ENCODE assay signal across 31 mouse cellular contexts in the genomic region with DNA sequence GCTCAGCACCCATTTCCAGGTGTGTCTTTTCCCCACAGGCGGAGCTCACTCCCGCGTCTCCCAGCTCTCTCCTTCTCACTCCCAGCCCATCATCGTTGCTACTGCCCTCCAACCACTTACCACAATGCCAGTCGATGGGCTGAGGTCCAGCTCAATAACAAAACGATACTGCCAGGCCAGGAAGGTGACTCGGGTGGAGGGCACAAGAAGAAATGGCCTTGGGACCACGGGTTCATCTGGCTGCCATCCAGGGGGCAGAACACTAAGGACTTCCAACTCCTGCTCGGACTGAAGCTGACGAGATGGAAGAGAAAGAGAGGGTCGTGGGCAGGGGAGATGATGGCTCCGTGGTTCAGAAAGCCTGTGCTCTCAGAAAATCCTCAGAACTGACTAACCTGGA. TPM values are rescaled to one million over a fixed set of nuclear protein-coding genes. Genes with fewer than 3 reads are reported as not detected.
DNase-seq lines count a peak whose midpoint lies in the region; ATAC-seq lines count a peak whose summit lies in the region.
"Had no signal": no experiment of that assay in that cellular context is flagged by ENCODE, and none has a peak within 500 bp of the region (broad histone marks: within the 10 kb centered on the region; RNA-seq: fewer than 3 reads in every experiment).

No protein-coding gene starts in this region.

- peaks cover 68% of the 10 kb centered on the region for H3K36me3 ChIP-seq in liver, embryonic 13.5 days
- H3K36me3 ChIP-seq in liver, embryonic 11.5 days (ENCODE audit: control insufficient read depth, insufficient read depth, low read length): peaks cover 41% of the 10 kb centered on the region

- H3K4me3 ChIP-seq in liver, embryonic 13.5 days (replicated peaks): no peak overlapping the region
- H3K4me3 ChIP-seq in liver, embryonic 11.5 days (ENCODE audit: low read depth, low read length): no peak overlapping the region
- H3K4me3 ChIP-seq: embryonic facial prominence, embryonic 12.5 days; forebrain, embryonic 10.5 days; forebrain, embryonic 15.5 days; heart, embryonic 12.5 days; hindbrain, embryonic 13.5 days; limb, embryonic 15.5 days; stomach, embryonic 15.5 days had no signal

- H3K4me1 ChIP-seq in liver, embryonic 13.5 days (replicated peaks): peaks cover 29% of the 10 kb centered on the region
- H3K4me1 ChIP-seq in liver, embryonic 11.5 days (replicated peaks; ENCODE audit: control insufficient read depth, insufficient read depth, low read length): peaks cover 3% of the 10 kb centered on the region
- H3K4me1 ChIP-seq: embryonic facial prominence, embryonic 12.5 days; forebrain, embryonic 15.5 days; stomach, embryonic 15.5 days had no signal

- no peaks in the 10 kb centered on the region for H3K9me3 ChIP-seq in liver, embryonic 13.5 days (replicated peaks)
- H3K9me3 ChIP-seq in liver, embryonic 11.5 days (ENCODE audit: control insufficient read depth, low read length): no peaks in the 10 kb centered on the region
- H3K9me3 ChIP-seq: embryonic facial prominence, embryonic 12.5 days; forebrain, embryonic 10.5 days; forebrain, embryonic 15.5 days; heart, embryonic 12.5 days; hindbrain, embryonic 13.5 days; limb, embryonic 15.5 days; stomach, embryonic 15.5 days had no signal

- no peak overlapping the region for H3K9ac ChIP-seq in liver, embryonic 13.5 days
- H3K9ac ChIP-seq in liver, embryonic 11.5 days (ENCODE audit: low read depth, low read length): no peak overlapping the region
- H3K9ac ChIP-seq: embryonic facial prominence, embryonic 12.5 days; forebrain, embryonic 15.5 days; heart, embryonic 12.5 days; hindbrain, embryonic 13.5 days; limb, embryonic 15.5 days; stomach, embryonic 15.5 days had no signal

- 90% methylated on average over 12 of the region's 12 CpGs for WGBS in liver, embryonic 13.5 days (ENCODE audit: insufficient replicate concordance)
- 92% methylated on average over 12 of the region's 12 CpGs for WGBS in liver, embryonic 11.5 days

- peak; percentile 84 for DNase-seq in heart, adult 11 months
- no peak for DNase-seq in heart, adult 8-10 months (ENCODE audit: low spot score)
- no peak for DNase-seq in liver, embryonic 13.5 days
- DNase-seq in liver, embryonic 11.5 days (ENCODE audit: low spot score): no peak
- peak; percentile 37 for DNase-seq in adrenal gland, postnatal 14 days
- DNase-seq in testis, postnatal 10 days (ENCODE audit: low spot score): peak; percentile 73
- no peak for DNase-seq in retina, postnatal 1 day
- DNase-seq: cerebellum, adult 8-10 months; cerebellum, postnatal 25 days; gastrocnemius, postnatal 25 days; heart, adult 18-20 months; heart, postnatal 4 days; left cerebral cortex, postnatal 4 days; lung, adult 2 months; lung, postnatal 14 days; midbrain, embryonic 14.5 days; right cerebral cortex, postnatal 25 days; thymus, adult 2 months; thymus, postnatal 36 days had no signal

- peak overlapping the region; percentile 54; the same call in 1 of the 2 replicates for H3K27ac ChIP-seq in liver, embryonic 13.5 days
- H3K27ac ChIP-seq in liver, embryonic 11.5 days (ENCODE audit: low read depth, low read length): no peak overlapping the region
- H3K27ac ChIP-seq: embryonic facial prominence, embryonic 12.5 days; forebrain, embryonic 10.5 days; forebrain, embryonic 15.5 days; hindbrain, embryonic 13.5 days; limb, embryonic 15.5 days; stomach, embryonic 15.5 days had no signal

- H3K4me2 ChIP-seq in liver, embryonic 13.5 days: no peak overlapping the region
- no peak overlapping the region for H3K4me2 ChIP-seq in liver, embryonic 11.5 days
- H3K4me2 ChIP-seq: embryonic facial prominence, embryonic 12.5 days; forebrain, embryonic 15.5 days; heart, embryonic 12.5 days; hindbrain, embryonic 13.5 days; limb, embryonic 15.5 days; stomach, embryonic 15.5 days had no signal

- no peak for ATAC-seq in liver, embryonic 13.5 days (ENCODE audit: low read depth)
- ATAC-seq in liver, embryonic 11.5 days (replicated peaks; ENCODE audit: low FRiP score): no peak
- ATAC-seq: CD4-positive, CD25-positive, alpha-beta regulatory T cell, adult 4 months; forebrain, embryonic 15.5 days; intestine, postnatal 0 days had no signal

- H3K27me3 ChIP-seq in liver, embryonic 13.5 days: no peaks in the 10 kb centered on the region
- no peaks in the 10 kb centered on the region for H3K27me3 ChIP-seq in liver, embryonic 11.5 days (replicated peaks; ENCODE audit: control insufficient read depth, insufficient read depth, low read length)
- H3K27me3 ChIP-seq: embryonic facial prominence, embryonic 12.5 days; forebrain, embryonic 15.5 days; heart, embryonic 12.5 days; hindbrain, embryonic 13.5 days; limb, embryonic 15.5 days; stomach, embryonic 15.5 days had no signal

RNA-seq across cellular contexts. Expression of a gene that starts 6.4 kb away (rescaled TPM):
- 10 to 100 TPM; 10.3 to 13.0 (median 11.7) TPM for total RNA-seq in heart, adult 8-10 months (2022)
- 2.0 TPM in 2 replicates for polyA plus RNA-seq in liver, embryonic 13.5 days (2015; fragmentation: Nextera tagmentation; extraction: Ambion mirVana)
- polyA plus RNA-seq in liver, embryonic 11.5 days (2014; fragmentation: Nextera tagmentation; extraction: Ambion mirVana): 7.5 and 10.4 TPM in 2 replicates
- total RNA-seq in adrenal gland, postnatal 14 days (2021): 18.3 and 22.5 TPM in 2 replicates

RNA-seq across cellular contexts. Expression of a gene that starts 6.4 kb away (rescaled TPM):
- 10 to 100 TPM; 28.8 to 42.8 (median 36.2) TPM for total RNA-seq in heart, adult 8-10 months (2022)
- polyA plus RNA-seq in liver, embryonic 13.5 days (2015; fragmentation: Nextera tagmentation; extraction: Ambion mirVana): 97.4 and 107 TPM in 2 replicates
- 141 and 149 TPM in 2 replicates for polyA plus RNA-seq in liver, embryonic 11.5 days (2014; fragmentation: Nextera tagmentation; extraction: Ambion mirVana)
- total RNA-seq in adrenal gland, postnatal 14 days (2021): 65.7 and 67.9 TPM in 2 replicates

RNA-seq across cellular contexts. Expression of a gene that starts 25.2 kb away (rescaled TPM):
- 10 to 100 TPM; 14.8 to 17.7 (median 16.2) TPM for total RNA-seq in heart, adult 8-10 months (2022)
- 106 and 107 TPM in 2 replicates for polyA plus RNA-seq in liver, embryonic 13.5 days (2015; fragmentation: Nextera tagmentation; extraction: Ambion mirVana)
- 153 and 161 TPM in 2 replicates for polyA plus RNA-seq in liver, embryonic 11.5 days (2014; fragmentation: Nextera tagmentation; extraction: Ambion mirVana)
- 66.4 and 75.4 TPM in 2 replicates for total RNA-seq in adrenal gland, postnatal 14 days (2021)

RNA-seq across cellular contexts. Expression of a gene that starts 34.5 kb away (rescaled TPM):
- total RNA-seq in heart, adult 8-10 months (2022): 1 to 10 TPM in 3 of 4 experiments, under 1 TPM in 1; 0.47 to 1.4 (median 1.0) TPM
- 210 and 211 TPM in 2 replicates for polyA plus RNA-seq in liver, embryonic 13.5 days (2015; fragmentation: Nextera tagmentation; extraction: Ambion mirVana)
- 315 and 340 TPM in 2 replicates for polyA plus RNA-seq in liver, embryonic 11.5 days (2014; fragmentation: Nextera tagmentation; extraction: Ambion mirVana)
- total RNA-seq in adrenal gland, postnatal 14 days (2021): 24.5 and 25.0 TPM in 2 replicates

RNA-seq across cellular contexts. Expression of a gene that starts 54.6 kb away (rescaled TPM):
- total RNA-seq in heart, adult 8-10 months (2022): under 1 TPM; 0.41 to 0.97 (median 0.51) TPM
- polyA plus RNA-seq in liver, embryonic 13.5 days (2015; fragmentation: Nextera tagmentation; extraction: Ambion mirVana): 10.8 and 10.9 TPM in 2 replicates
- 32.7 and 35.9 TPM in 2 replicates for polyA plus RNA-seq in liver, embryonic 11.5 days (2014; fragmentation: Nextera tagmentation; extraction: Ambion mirVana)
- total RNA-seq in adrenal gland, postnatal 14 days (2021): 0.15 and 0.41 TPM in 2 replicates
- total RNA-seq: gastrocnemius, adult 18-20 months; gastrocnemius, postnatal 25 days; left cerebral cortex, postnatal 4 days; monocyte, adult 5-6 weeks had no signal
- polyA plus RNA-seq: CD4-positive, CD25-positive, alpha-beta regulatory T cell, adult 4 months; midbrain, embryonic 14.5 days; neural tube, embryonic 14.5 days had no signal

Comparison
In these comparisons a context has a peak if more than half of its experiments do, and no peak if none do; other contexts are left out.
1. DNase-seq: peak in heart, adult 11 months (single experiment), adrenal gland, postnatal 14 days (single experiment) and testis, postnatal 10 days (single experiment); none in heart, adult 8-10 months (single experiment), liver, embryonic 13.5 days (single experiment), liver, embryonic 11.5 days (single experiment) and retina, postnatal 1 day (single experiment).